6 mouse cellular contexts compared by ENCODE assay signal in genomic region chr17:92077041-92077440, GRCm38 (mm10).
"Had no signal": no experiment of that assay in that cellular context is flagged by ENCODE, and none has a peak within 500 bp of the region (broad histone marks: within the 10 kb centered on the region; RNA-seq: fewer than 3 reads in every experiment).

No protein-coding gene starts in this region.

- DNase-seq: kidney, postnatal 36 days; layer of hippocampus, adult 9-11 months; layer of hippocampus, postnatal 36 days; lung, adult 18-20 months; lung, postnatal 4 days; thymus, postnatal 14 days had no signal
